Mouse (Mus musculus): Measurements from ENCODE around the gene Setd7. TPM values are rescaled to one million over a fixed set of nuclear protein-coding genes. Genes with fewer than 3 reads are reported as not detected.
A peak's percentile ranks its signal among the peaks of the same experiment; 100 is the strongest.

The Setd7 gene
- total and polyA plus RNA-seq, 3 experiments = 16.6 to 34.3 (median 23.6) TPM

DNA sequence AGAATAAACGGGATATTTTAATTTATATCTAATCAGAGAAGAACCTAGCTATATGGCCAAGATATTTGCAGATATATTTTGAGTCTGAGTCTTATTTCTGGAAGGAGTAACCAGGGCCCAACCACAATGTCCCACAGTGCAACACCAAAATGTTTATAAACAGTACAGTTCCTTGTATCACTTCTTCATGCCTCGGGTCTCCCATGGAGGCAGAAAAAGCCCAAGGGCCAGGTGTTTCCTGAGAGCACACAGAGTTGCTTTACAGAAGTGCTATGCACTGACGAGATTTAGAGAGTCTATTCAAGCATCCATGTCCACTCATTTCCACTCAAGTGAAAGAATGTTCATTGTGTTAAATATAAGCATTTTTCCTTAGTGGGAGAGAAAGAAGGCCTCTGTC is 78.8 kb downstream of the Setd7 start:
- Histone ChIP-seq H3K4me3 (replicated peaks in 1 of 3; ENCODE audit: low read depth in 2 of 3, low read length in 2 of 3, poor library complexity in 1 of 3) (no peak overlapping the region), H3K4me2 (ENCODE audit: insufficient read depth, low read depth, poor library complexity, severe bottlenecking) (no peak overlapping the region), H3K36me3 (replicated peaks in 1 of 2; ENCODE audit: control insufficient read depth in 1 of 2, insufficient read depth in 1 of 2, low read length in 1 of 2) (peaks cover 0 to 4% of the 10 kb centered on the region in 2 experiments), H3K4me1 (ENCODE audit: control insufficient read depth in 1 of 2, insufficient read depth in 2 of 2) (peaks cover 6 to 34% of the 10 kb centered on the region in 2 experiments; a peak in 3 of 4 replicates), H3K9me3 (replicated peaks; ENCODE audit: low read length) (no peaks in the 10 kb centered on the region), H3K27me3 (replicated peaks) (no peaks in the 10 kb centered on the region), H3K27ac (ENCODE audit: insufficient read depth, low read depth) (no peak overlapping the region), H3K79me2 (replicated peaks; ENCODE audit: control insufficient read depth, extremely low read depth, insufficient read depth, poor library complexity, severe bottlenecking) (peaks cover 12% of the 10 kb centered on the region), H3K9ac (ENCODE audit: insufficient read depth, low read depth) (no peak overlapping the region)
- TF ChIP-seq ELF1 (IDR thresholded peaks at IDR 0.05; ENCODE audit: low read depth, low read length) (no peak), EP300 (IDR thresholded peaks at IDR 0.05; ENCODE audit: low read length) (no peak)
- peak; percentile 49 for DNase-seq (ENCODE audit: extremely low read depth)
- in situ Hi-C loops (cut with MboI; ENCODE audit: low pct_ligation_motif_present, low pct_unique_long_range_greater_than_20kb, low sequenced_read_pairs) (loop anchor here (10.0 kb wide), 3 partner anchors 163 to 763 kb away; no protein-coding TSS in a partner anchor), dilution Hi-C loops (cut with MboI; ENCODE audit: extremely low pct_ligation_motif_present, extremely low pct_unique_long_range_greater_than_20kb, low sequenced_read_pairs) (no loop called here)

DNA sequence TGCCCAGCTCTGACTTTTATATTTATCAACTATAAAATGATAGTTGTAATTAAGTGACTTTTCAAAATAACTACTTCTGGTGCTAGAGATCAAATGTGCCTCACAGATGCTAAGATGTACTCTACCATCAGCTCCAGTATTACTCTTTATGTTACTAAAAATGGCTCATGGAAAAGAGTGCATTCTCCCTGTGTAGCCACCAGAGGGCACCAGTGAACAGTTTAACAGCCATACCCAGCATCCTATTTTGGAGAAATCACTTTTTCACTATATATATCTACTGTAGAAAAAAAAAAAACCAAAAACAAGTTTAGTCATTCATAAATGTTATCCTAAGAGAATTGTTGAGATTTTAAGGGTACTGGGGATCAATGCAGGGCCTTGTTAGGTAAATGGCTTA is 79.6 kb downstream of the Setd7 start:
- dilution Hi-C loops (cut with MboI; ENCODE audit: extremely low pct_ligation_motif_present, extremely low pct_unique_long_range_greater_than_20kb, low sequenced_read_pairs) = no loop called here
- H3K36me3 ChIP-seq (replicated peaks in 1 of 2; ENCODE audit: control insufficient read depth in 1 of 2, insufficient read depth in 1 of 2, low read length in 1 of 2) = peaks cover 0 to 4% of the 10 kb centered on the region in 2 experiments
- TF ChIP-seq SMC3 (IDR thresholded peaks at IDR 0.05; ENCODE audit: low read depth, low read length) = peak; percentile 85
- TF ChIP-seq ZC3H11A (IDR thresholded peaks at IDR 0.05; ENCODE audit: low read depth, low read length) = no peak
- TF ChIP-seq MAFK (IDR thresholded peaks at IDR 0.05; ENCODE audit: insufficient replicate concordance, low read length) = no peak
- peak; percentile 57 to 91 for TF ChIP-seq CTCF (conservative IDR thresholded peaks at IDR 0.05 in 1 of 2, IDR thresholded peaks at IDR 0.05 in 1 of 2; ENCODE audit: low read depth in 2 of 2, low read length in 2 of 2)
- no peak for TF ChIP-seq SIN3A (IDR thresholded peaks at IDR 0.05; ENCODE audit: low read length)
- TF ChIP-seq MYC (IDR thresholded peaks at IDR 0.05; ENCODE audit: low read depth, low read length) = peak; percentile 45; the same call in 1 of the 2 replicates
- peak; percentile 86 for TF ChIP-seq RAD21 (IDR thresholded peaks at IDR 0.05; ENCODE audit: low read depth, low read length)
- no peak for TF ChIP-seq MAX (IDR thresholded peaks at IDR 0.05; ENCODE audit: low read length)
- peak; percentile 96 for TF ChIP-seq MEF2A (IDR thresholded peaks at IDR 0.05; ENCODE audit: borderline replicate concordance, low read depth, low read length)
- no peak for TF ChIP-seq TBP (conservative IDR thresholded peaks at IDR 0.05; ENCODE audit: low read depth, low read length)
- H3K4me3 ChIP-seq (replicated peaks in 1 of 3; ENCODE audit: low read depth in 2 of 3, low read length in 2 of 3, poor library complexity in 1 of 3) = no peak overlapping the region
- H3K9me3 ChIP-seq (replicated peaks; ENCODE audit: low read length) = no peaks in the 10 kb centered on the region
- H3K9ac ChIP-seq (ENCODE audit: insufficient read depth, low read depth) = no peak overlapping the region
- peak; percentile 72 for DNase-seq (ENCODE audit: extremely low read depth)
- peaks cover 3 to 28% of the 10 kb centered on the region in 2 experiments; a peak in 3 of 4 replicates for H3K4me1 ChIP-seq (ENCODE audit: control insufficient read depth in 1 of 2, insufficient read depth in 2 of 2)
- in situ Hi-C loops (cut with MboI; ENCODE audit: low pct_ligation_motif_present, low pct_unique_long_range_greater_than_20kb, low sequenced_read_pairs) = loop anchor here (10.0 kb wide), 3 partner anchors 164 to 764 kb away; no protein-coding TSS in a partner anchor
- no peaks in the 10 kb centered on the region for H3K27me3 ChIP-seq (replicated peaks)
- no peak overlapping the region for H3K27ac ChIP-seq (ENCODE audit: insufficient read depth, low read depth)
- H3K4me2 ChIP-seq (ENCODE audit: insufficient read depth, low read depth, poor library complexity, severe bottlenecking) = no peak overlapping the region
- H3K79me2 ChIP-seq (replicated peaks; ENCODE audit: control insufficient read depth, extremely low read depth, insufficient read depth, poor library complexity, severe bottlenecking) = peaks cover 12% of the 10 kb centered on the region

DNA sequence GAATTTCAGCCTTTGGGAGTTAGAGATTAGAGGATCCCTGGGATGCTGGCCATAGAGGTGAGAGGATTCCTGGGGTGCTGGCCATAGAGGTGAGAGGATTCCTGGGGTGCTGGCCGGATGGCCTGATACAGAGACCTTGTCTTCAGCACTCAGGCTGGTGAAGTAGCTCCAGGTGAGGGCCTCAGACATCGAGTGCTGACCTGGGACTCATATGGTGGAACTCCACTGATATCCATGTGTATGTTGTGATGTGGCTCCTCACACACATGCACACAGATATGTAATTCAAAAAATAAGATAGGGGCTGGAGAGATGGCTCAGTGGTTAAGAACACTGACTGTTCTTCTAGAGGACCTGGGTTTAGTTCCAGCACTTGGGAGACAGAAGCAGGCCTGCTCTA is 80.8 kb downstream of the Setd7 start:
- no peak for TF ChIP-seq MEF2A (IDR thresholded peaks at IDR 0.05; ENCODE audit: borderline replicate concordance, low read depth, low read length)
- TF ChIP-seq USF1 (IDR thresholded peaks at IDR 0.05; ENCODE audit: low read depth, low read length) = no peak
- no peak for TF ChIP-seq POLR2AphosphoS2 (IDR thresholded peaks at IDR 0.05; ENCODE audit: low read depth, low read length)
- no peak for TF ChIP-seq ETS1 (conservative IDR thresholded peaks at IDR 0.05; ENCODE audit: low read depth, low read length)
- TF ChIP-seq RCOR1 (conservative IDR thresholded peaks at IDR 0.05; ENCODE audit: low read depth, low read length) = no peak
- Histone ChIP-seq H3K4me1 (ENCODE audit: control insufficient read depth in 1 of 2, insufficient read depth in 2 of 2) (peaks cover 3 to 18% of the 10 kb centered on the region in 2 experiments; a peak in 3 of 4 replicates), H3K9ac (ENCODE audit: insufficient read depth, low read depth) (no peak overlapping the region), H3K27ac (ENCODE audit: insufficient read depth, low read depth) (no peak overlapping the region), H3K27me3 (replicated peaks) (no peaks in the 10 kb centered on the region), H3K36me3 (replicated peaks in 1 of 2; ENCODE audit: control insufficient read depth in 1 of 2, insufficient read depth in 1 of 2, low read length in 1 of 2) (peaks cover 4 to 14% of the 10 kb centered on the region in 2 experiments), H3K79me2 (replicated peaks; ENCODE audit: control insufficient read depth, extremely low read depth, insufficient read depth, poor library complexity, severe bottlenecking) (peaks cover 2% of the 10 kb centered on the region), H3K4me3 (replicated peaks in 1 of 3; ENCODE audit: low read depth in 2 of 3, low read length in 2 of 3, poor library complexity in 1 of 3) (no peak overlapping the region), H3K9me3 (replicated peaks; ENCODE audit: low read length) (no peaks in the 10 kb centered on the region), H3K4me2 (ENCODE audit: insufficient read depth, low read depth, poor library complexity, severe bottlenecking) (no peak overlapping the region)
- dilution Hi-C loops (cut with MboI; ENCODE audit: extremely low pct_ligation_motif_present, extremely low pct_unique_long_range_greater_than_20kb, low sequenced_read_pairs) (no loop called here), in situ Hi-C loops (cut with MboI; ENCODE audit: low pct_ligation_motif_present, low pct_unique_long_range_greater_than_20kb, low sequenced_read_pairs) (loop anchor here (10.0 kb wide), 3 partner anchors 165 to 765 kb away; no protein-coding TSS in a partner anchor)
- no peak for DNase-seq (ENCODE audit: extremely low read depth)

Data from CH12.LX (cell line).